Mouse (Mus musculus) brain, embryonic 18.5 days (tissue): ENCODE data around the gene Git2.

Source experiments
- DNase-seq: peaks from one replicate; pipeline ENCODE4 v3.0.0-alpha.2; 2012; ENCODE audit warnings: low read depth, low spot score

Gene Git2

DNA sequence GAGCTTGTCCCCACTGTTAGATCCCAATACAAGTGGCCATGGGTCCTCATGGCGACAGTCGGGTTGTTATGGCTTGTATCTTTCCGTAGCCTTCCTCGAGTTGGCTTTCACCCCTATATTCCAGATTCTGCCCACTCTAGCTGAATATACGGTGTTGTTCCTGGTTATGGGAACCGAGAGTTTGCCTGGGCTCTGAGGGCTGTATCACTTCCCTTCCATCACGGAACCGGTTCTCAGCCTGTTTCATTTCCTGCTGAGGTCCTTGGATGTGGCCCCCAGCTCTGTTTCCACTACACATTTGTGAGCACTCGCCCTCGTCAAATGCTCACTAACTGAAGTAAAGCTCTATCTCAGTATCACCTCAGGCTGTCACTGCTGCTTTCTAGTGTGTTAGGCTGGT is 53.3 kb downstream of the Git2 start:
- DNase-seq = no peak

DNA sequence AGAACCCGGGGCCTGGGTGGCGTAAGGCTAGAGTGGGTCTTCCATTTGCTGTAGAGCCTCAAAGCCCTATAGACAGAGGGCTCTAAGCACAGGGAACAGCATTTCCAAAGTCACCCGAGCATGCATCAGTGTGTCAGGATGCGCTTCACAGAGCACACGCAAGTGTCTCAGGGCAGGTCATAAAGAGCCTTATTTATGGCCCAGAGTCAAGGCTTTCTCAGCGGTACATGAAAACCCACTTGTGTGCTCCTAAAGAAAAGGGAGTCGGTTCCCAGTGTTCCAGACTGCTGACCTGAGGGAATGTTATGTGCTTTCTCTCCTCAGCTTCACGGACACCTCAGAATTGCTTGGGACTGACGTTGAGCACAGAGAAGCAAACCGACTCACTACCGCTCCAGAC is 54.5 kb downstream of the Git2 start:
- no peak for DNase-seq

DNA sequence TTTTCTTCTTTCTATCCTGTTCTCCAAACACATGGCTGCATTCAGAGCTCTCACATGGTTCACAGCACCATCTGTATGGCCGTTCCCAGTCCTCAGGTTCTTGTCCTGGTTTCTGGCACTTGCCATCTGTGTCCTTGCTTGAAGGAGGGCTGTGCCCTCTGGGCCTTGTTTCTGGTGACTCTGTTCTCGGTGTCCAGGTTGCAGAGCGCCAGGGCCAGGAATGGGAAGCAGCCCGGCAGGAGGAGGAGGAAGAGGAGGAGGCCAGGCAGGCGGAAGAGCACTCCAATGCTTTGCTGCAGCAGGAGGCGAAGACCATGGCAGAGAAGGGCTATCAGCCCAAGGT is 55.4 kb downstream of the Git2 start:
- no peak for DNase-seq

DNA sequence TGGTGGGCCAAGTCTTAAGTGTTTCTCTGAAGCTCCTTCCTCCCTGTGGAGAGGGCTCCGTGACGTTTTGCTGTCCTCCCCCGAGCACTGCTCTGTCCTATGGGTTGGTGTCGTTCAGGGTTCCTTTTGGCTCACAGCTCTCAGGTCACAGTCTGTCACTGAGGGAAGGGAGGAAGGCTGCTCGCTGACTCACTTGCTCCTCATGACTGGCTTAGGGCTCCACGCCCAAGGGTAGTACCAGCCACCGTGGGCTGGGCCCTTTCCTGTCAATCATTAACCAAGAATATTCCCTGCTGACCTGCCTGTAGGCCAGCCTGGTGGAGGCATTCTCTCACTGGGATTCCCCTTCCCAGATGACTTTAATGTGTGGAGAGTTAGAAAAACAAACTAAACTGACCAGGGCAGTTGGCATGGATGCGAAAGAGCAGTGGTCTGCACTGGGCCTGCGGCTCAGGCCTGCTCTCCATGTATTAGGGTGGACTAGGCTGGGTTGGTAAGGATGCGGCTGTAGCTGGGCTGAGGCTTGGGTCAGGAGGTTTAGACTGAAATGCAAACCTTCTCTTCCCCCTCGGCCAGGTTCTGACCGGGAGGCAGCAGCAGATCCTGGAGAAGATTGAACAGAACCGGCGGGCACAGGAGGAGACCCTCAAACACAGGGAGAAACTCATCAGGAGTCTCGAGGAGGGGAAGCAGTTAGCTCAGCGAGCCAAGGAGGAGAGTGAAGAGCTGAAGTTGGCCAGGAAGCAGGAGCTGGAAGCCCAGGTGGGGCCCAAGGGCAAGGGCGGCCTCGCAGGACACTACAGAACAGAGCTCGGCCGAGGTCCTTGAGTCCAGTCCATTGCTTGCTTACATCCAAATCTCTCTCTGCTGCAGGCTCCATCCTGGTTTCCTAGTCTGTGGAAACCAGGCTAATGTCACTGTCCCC is 56.1 kb downstream of the Git2 start:
- DNase-seq = no peak

DNA sequence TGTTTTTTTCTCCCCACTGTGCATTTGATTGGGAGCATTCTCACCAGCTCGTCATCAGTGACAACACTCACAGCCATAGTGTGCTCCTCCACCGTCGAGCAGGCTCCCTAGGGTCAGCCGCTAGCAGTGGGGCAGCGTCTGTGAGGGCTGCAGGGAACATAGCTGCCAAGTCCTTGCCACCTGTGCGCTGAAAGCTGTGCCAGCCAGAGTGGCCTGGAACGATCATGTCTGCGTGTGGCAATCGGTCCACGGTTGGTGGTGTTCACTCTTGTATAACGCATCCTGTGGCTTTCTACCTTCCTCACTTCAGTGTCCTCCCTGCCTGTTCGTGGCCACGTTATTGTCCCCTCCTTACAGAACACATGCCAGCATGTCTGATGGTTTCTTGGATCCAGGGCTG is 56.8 kb downstream of the Git2 start:
- no peak for DNase-seq

DNA sequence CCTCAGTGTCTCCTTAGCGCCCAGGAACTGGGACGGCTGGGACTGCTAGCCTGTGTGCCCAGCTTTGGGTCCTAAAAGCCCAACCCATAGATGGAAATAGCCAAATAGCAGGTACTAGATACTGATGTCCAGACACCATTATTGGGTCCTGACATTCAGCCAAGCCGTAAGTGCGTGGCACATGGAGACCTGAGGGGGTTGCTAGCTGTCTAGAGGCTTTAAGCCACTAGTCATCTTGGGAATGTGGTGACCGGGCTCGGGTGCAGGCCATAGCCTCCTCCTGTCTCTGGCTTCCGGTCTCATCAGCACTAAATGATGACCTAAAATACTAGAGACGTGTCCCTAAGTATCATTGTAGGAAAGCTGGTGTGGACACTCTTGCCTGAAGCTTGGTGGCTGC is 57.4 kb downstream of the Git2 start:
- no peak for DNase-seq

DNA sequence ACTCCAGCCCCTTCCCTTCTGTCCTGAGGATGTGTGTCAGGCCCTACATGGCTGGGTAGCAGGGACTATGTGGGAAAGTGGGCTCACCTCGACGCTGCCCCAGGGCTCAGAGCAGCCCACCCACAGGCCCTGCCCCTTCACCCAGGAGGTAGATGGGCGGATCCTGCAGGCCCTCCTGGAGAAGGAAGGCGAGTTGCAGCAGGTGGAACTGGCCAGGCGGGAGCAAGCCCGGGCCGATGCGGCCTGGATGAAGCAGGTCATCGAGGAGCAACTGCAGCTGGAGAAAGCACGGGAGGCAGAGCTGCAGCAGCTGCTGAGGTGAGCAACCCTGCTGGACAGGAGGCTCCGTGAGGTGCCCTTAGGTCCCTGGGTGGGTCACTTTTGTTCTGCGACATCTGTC is 58.0 kb downstream of the Git2 start:
- DNase-seq = no peak

DNA sequence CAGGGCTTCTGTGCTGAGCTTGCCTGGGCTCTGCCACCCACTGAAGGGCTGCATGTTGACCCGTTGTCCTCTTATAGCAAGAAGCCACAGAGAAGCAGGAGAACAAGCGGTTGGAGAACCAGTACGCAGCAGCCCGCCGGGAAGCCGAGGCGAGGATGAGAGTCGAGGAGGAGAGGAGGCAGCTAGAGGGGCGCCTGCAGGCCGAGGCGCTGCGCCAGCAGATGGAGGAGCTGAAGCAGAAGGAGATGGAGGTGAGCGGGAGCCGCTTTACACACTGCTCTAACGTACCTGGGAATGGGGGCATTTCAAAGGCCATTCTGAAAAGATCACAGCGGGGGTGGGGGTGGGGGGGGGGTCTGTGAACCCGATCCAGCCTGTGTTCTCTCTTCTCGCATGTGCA is 60.8 kb downstream of the Git2 start:
- no peak for DNase-seq

DNA sequence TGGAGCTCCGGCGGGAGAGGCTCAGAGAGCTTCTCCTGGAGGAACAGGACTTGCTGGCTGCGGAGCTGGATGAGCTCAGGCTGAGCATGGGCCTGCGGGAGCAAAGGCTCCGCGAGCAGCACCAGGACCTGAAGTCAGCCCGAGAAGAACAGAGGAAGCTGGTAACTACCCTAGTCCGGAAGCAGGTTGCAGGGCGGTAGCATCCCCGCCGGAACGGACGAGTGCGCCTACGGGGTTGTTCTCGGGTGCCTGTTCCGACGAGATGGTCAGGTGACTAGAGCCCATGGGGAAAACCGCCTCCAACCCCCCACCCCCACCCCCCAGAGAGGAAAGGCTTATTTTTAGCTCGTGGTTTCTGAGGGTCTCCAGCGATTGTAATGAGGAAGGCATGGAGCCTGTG is 66.0 kb downstream of the Git2 start:
- DNase-seq = no peak

DNA sequence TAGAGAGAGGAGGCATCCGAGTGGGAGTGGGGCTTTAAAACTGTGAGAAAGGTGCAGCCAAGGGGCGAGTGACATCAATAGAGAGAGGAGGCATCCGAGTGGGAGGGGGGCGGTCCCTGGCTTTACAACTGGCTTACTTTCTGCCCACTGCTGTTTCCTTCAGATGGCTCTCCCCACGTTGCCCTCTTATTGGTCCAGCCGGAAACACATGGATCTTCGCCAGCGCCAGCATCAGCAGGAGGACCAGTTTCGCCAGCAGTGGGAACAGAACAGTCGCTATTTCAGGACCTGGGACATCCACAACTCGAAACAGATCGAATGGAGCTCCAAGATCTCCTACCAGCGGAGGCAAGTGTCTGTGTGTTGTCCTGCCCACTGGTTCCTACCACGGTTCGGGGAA is 66.8 kb downstream of the Git2 start:
- no peak for DNase-seq

DNA sequence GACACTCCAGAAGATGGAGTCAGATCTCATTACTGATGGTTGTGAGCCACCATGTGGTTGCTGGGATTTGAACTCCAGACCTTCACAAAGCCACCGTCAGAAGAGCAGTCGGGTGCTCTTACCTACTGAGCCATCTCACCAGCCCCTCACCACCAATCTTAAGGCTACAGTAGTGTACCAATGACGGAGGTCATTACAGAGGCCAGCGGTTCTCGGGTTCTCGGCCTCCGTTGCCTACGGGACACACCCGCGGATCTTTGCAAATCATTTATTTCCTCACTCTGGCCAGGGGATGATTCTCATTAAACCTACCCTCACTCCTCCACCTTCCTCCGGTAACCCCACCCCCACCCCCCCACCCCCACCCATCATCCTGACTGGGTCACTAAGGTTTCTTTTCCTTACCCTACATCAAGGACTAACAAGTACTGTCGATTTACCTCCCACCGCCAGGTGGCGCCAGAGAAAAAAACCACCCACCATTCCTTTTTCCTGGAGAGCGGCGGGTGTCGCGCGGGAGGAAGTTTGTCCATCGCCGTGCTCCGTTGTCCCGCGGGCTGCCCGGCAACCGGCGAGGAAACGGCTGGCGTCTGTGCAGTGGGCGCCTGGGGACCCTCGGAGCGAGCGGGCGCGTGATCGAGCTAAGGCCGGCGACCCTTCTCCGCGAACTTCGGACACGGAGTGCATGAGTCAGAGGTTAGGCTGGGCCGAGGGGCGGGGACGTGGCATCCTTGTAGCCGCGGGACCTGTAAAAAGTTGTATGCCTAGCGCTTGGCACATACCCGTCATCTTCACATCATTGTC is 67.8 kb downstream of the Git2 start, which contains the start of gene Tchp:
Gene Tchp (plus strand): TSS at position 496 of the 804 bp plus-strand sequence.
- DNase-seq = peak; percentile 83

DNA sequence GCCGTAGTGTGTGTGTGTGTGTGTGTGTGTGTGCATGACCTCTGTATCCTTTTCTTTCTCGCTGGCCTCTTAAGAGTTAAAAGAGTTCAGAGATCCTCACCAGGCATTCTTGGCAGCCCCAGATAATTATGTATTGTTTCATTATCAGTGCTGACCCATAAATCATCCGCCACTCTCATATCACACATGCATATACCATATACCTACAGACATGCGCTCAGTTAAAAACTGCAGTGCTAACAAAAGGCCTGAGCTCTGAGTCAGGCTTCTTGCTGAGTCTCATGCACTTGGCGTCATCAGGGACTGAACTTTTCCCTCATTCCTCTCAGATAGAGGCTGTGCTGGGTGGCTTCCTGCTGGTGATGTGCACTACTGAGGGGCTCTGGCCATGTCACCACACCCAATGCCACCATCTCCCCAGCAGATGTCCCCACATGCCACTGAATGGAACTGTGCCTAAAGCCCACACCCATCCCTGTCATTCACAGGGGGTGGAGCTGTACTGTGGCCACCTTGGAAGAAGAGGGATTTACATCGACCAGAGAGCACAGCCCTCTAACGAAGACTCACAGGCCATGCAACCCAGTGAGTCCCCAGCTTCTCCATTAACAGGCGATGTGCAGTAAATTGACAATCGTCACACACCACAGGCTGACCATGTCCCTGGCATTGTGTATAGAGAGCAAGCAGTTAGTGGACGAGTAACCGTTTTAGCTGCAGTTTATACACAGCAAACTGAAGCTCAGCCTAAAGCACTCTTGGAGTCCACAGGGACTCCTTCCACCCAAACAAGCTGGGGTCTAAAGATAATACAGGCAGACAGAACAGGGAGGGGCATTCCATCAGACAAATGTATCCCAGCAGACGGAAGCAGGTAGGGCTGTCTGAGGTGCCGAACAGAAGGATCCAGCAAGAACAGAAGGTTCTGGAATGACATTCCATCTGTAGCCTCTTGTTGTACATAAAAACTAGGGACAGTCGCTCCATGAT is 72.6 kb downstream of the Git2 start:
- DNase-seq = no peak

DNA sequence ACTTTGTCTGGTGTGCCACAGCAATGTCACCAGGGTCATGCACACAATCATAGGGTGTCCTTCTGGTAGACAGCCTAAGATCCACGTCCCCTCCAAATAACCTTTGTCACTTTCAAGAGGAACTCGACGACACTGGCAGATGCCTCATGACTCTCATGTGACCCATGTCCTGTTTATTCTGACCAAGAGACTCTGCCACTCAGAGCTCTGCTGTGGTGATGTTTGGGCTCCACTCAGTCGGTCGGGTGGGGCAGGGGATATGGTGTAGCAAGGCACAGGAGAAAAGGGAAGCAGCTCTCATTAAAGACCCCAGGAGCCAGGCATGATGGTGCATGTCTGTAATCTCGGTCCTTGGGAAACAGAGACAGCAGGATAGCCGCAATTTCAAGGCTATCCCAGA is 76.3 kb downstream of the Git2 start:
- DNase-seq = no peak

DNA sequence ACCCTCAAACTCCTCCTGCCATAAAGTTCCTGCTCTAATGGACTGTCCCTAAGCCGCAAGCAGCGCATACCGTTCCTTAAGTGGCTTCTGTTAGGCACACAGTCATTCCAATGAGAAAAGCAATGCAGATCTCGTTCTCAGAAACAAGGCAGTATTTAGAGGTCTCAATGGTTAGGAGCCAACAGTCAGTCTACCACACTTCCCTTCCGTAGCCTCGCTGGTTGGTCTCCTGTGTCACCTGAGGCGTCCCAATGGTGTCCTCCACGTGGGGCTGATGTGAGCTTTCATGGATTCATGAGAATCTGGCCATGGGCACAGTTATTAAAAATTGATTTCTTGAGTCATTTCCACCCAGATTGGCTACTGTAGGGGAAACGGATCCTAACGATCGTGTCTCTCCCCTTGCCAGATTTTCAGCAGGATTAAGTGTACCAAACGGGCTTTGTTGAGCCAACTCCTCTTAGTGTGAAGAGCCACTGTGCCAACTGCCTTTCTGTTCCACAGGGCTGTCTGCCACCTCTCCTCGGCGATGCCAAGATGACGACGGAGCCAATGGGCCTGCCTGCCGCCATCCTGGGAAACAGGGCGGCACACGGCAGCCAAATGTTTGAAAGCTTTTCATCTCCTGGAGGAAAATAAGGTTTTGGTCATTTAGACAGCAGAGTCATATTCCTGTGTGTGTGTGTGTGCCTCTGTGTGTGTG is 77.1 kb downstream of the Git2 start:
- DNase-seq = peak; percentile 80

DNA sequence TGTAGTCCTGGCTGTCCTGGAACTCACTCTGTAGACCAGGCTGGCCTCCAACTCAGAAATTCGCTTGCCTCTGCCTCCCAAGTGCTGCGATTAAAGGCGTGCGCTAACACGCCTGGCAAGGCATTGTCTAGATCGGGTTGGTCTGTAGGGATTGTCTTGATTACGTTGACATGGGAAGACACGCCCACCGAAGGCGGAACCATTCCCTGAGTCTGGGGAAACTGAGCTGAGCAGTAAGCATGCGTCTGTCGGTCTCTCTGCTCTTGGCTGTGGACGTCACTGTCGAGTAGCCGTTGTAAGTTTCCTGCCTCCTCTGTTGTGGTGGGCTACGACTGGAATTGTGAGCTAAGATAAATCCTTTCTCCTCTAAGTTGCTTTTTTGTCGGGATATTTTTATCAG is 78.4 kb downstream of the Git2 start:
- DNase-seq = no peak

DNA sequence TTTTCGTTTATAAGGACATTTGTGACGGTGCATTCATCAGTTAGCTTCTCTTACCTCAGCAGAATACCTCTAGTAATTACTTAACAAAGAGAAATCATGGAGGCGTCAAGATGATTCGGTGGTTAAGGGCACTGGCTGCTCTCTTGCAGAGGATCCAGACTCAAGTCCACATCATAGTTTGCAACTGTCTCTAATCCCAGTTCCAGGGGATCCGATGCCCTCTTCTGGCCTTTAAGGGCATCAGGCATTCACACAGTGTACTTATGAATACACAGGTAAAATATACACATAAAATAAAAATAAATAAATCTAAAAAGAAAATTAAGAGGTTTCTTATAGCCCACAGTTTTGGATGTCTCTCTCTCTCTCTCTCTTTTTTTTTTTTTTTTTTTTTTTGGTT is 79.5 kb downstream of the Git2 start:
- DNase-seq = no peak

DNA sequence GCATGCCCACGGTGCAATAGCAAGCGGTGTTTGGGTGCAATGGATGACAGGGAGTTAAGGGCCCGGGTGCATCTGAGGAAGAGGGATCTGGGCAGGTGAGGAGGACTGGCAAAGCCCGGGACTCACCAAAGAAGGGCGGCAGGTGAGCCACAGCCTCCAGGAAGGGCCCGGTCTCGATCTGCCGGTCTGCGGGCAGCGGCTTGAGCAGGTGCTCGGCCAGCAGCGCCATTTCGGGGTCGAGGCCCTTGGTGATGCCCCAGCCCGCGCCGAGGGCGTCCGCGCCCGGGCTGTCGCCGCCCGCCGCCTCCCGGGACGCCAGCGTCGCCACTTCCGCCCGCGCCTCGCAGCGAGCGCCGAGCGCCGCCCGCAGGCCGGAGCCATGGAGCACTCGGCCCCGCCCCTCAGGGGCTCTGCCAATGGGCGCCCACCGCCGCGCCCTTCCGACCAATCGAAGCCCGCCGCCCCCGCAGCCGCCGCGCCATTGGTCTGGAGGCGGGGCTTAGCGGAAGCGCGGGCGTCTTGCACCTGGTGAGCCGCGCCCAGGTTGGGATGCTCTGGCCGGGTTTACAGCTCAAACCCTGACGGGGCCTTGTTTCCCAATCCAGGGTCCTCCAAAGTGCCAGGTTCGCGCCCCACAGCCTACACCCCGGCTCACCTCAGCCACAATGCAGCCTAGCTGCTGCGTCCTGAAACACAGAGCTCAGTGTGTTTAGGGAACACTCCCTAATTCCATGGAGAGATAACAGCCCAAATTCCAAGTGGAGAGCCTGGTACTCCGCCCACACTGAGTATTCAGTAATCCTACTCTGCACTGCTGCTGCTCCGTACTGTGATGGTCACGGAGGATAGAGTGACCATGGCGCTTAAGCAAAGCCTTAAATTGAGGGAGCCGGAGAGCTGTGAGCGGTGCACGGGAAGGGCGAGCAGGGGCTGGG is 84.4 kb downstream of the Git2 start, which contains the start of gene Gltp:
Gene Gltp (minus strand): TSS at position 352 of the 935 bp plus-strand sequence.
- DNase-seq = peak; percentile 79

DNA sequence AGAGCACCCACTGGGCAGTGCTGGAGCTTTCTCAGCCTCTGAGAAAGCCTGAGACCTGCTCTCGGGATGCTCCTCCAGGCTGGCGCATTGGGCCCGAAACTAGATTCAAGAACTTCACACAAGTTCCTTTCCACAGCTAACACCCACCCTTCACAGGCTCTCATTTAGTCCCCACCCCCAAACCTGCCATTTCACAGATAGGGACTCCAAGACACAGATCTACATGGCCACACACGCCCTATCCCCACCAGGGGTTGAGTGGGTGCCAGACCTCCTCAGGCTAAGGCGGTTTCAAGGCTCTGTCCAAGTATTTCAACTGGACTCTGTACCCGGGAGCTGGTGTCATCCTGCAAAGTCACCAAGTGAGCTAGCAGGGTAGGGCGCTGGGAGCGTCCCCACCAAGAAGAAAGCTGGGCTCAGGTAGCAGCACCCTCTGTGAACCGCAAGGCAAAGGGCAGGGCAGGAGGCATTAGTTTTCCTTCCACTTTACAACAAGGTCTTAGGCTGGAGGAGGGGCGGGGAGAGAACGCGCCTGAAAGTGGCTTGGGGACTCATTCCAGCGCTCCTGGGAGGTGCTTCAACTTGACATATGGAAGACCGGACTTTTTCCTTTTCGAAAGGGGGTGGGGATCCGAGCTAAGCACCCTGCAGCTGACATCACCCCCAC is 85.5 kb downstream of the Git2 start:
- no peak for DNase-seq

DNA sequence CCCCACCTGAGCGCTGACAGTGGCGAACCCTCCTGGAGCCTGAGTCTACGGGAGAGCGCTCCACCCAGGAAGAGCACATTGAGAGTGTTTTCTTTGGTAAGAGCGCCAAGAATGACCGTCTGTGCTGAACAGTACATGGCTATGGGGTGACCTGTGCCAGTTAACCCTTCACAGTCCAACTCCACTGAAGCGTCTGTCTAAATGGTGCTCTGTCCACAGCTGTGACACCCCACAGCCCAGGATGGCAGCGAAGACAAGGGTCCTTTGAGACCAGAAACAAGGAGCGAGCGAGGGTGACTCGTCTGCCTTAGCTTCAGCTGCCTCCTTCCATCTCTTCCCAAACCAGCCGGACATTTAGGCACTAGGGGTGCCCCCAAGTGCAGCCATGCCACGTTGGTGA is 86.6 kb downstream of the Git2 start:
- no peak for DNase-seq
